Mouse (Mus musculus): ENCODE results near the gene Opn1mw. TPM values are rescaled to one million over a fixed set of nuclear protein-coding genes. Genes with fewer than 3 reads are reported as not detected.

Opn1mw gene
- polyA plus RNA-seq (2015; fragmentation: Nextera tagmentation; extraction: Ambion mirVana): not detected in 2 replicates

DNA sequence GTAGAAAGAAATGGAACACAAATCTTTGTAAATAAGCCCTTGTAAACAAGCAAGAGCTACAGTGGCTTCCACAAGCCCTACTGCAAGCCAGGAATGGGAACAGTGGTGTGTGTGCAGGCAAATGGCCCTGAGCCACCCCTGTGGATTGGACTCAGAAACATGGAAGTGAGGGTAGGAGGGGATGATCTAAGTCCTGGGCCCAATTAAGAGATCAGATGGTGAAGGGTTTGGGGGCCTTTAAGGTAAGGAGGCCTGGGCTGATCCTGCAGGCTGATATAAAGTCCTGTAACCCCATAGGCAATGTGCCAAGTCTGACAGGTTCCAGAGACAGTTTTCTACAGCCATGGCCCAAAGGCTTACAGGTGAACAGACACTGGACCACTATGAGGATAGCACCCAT, at the start of gene Opn1mw:
Opn1mw (plus strand) TSS at position 301 of the 400 bp plus-strand sequence.

DNA sequence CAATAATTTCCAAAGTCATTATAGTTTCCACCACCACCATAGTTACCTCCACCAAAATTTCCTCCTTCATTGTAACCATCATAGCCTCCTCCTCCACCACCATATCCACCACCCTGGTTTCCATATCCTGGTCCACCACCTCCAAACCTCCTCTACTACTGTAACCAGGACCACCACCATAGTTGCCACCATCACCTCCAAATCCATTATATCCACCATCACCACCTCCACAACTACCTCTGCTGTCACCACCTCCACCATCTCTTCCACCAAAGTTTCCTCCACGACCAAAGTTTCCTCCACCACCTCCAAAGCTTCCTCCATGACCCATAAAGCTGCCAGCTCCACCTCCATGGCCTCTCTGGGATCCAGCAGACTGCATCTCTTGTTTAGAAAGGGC, 8.0 kb downstream of the Opn1mw start, which contains the start of gene Mecp2:
Mecp2 (minus strand) TSS at position 101 of the 400 bp plus-strand sequence.

DNA sequence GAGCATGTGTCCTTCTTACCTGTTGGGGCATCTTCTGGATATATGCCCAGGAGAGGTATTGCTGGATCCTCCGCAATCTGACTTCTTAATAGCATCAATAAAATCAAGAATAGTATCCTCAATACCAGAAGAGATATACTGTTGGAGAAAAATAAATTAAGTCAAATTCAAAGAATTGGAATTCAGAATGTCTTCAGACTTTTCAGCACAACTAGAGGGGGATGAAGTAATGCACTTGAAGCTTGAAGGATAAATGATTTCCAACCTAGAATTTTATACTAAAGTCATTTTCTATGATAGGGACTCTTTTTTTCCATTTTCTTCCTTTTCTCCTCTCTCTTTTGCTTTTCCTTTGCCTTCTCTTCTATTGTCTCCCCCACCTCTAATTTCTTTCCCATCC, 40.5 kb downstream of the Opn1mw start, which contains the start of gene Tex28:
Tex28 (minus strand) TSS at position 101 of the 400 bp plus-strand sequence.

DNA sequence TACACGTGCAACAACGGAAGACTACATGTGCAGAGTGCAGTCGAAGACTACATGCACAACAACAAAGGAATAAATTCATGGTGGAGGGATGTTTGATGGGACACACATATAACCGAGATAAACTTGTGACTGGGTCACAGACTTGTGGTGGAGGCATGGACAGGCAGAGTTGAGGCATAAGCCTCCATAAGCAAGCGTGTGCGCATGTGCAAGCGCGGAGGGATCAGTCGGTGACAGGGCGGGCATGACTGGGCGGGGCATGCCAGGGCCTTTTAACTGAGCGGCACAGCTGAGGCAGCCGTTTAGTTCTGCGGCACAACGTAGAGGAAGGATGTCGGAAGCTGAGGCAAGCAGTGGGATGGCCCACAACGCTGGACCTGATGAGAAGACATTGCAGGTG, 49.7 kb downstream of the Opn1mw start, which contains the start of gene Tktl1:
Tktl1 (plus strand) TSS at position 301 of the 400 bp plus-strand sequence.

Other genes with a start within 250 kb of the Opn1mw start
- gene Avpr2, start 235.4 kb upstream of the Opn1mw start, polyA plus RNA-seq (2015; fragmentation: Nextera tagmentation; extraction: Ambion mirVana): not detected in 2 replicates
- 55.5 and 73.7 TPM in 2 replicates for gene L1cam, start 231.4 kb upstream of the Opn1mw start, polyA plus RNA-seq (2015; fragmentation: Nextera tagmentation; extraction: Ambion mirVana)
- gene Arhgap4, start 205.6 kb upstream of the Opn1mw start, polyA plus RNA-seq (2015; fragmentation: Nextera tagmentation; extraction: Ambion mirVana): 1.9 and 2.2 TPM in 2 replicates
- gene Naa10, start 205.5 kb upstream of the Opn1mw start, polyA plus RNA-seq (2015; fragmentation: Nextera tagmentation; extraction: Ambion mirVana): 118 TPM in 2 replicates
- 12.8 and 15.2 TPM in 2 replicates for gene Renbp, start 196.6 kb upstream of the Opn1mw start, polyA plus RNA-seq (2015; fragmentation: Nextera tagmentation; extraction: Ambion mirVana)
- 27.8 and 31.0 TPM in 2 replicates for gene Hcfc1, start 161.1 kb upstream of the Opn1mw start, polyA plus RNA-seq (2015; fragmentation: Nextera tagmentation; extraction: Ambion mirVana)
- 39.7 and 41.8 TPM in 2 replicates for gene Irak1, start 103.5 kb upstream of the Opn1mw start, polyA plus RNA-seq (2015; fragmentation: Nextera tagmentation; extraction: Ambion mirVana)
- gene Mecp2, start 7.9 kb downstream of the Opn1mw start, polyA plus RNA-seq (2015; fragmentation: Nextera tagmentation; extraction: Ambion mirVana): 10.4 and 12.3 TPM in 2 replicates
- gene Tex28, start 40.4 kb downstream of the Opn1mw start, polyA plus RNA-seq (2015; fragmentation: Nextera tagmentation; extraction: Ambion mirVana): not detected in 2 replicates
- gene Tktl1, start 49.8 kb downstream of the Opn1mw start, polyA plus RNA-seq (2015; fragmentation: Nextera tagmentation; extraction: Ambion mirVana): 0.06 and 0.11 TPM in 2 replicates
- 43.8 and 61.0 TPM in 2 replicates for gene Flna, start 122.4 kb downstream of the Opn1mw start, polyA plus RNA-seq (2015; fragmentation: Nextera tagmentation; extraction: Ambion mirVana)
- gene Emd, start 127.2 kb downstream of the Opn1mw start, polyA plus RNA-seq (2015; fragmentation: Nextera tagmentation; extraction: Ambion mirVana): 14.8 and 19.3 TPM in 2 replicates
- 381 and 413 TPM in 2 replicates for gene Rpl10, start 143.3 kb downstream of the Opn1mw start, polyA plus RNA-seq (2015; fragmentation: Nextera tagmentation; extraction: Ambion mirVana)
- gene Taz, start 154.4 kb downstream of the Opn1mw start, polyA plus RNA-seq (2015; fragmentation: Nextera tagmentation; extraction: Ambion mirVana): 71.7 and 76.5 TPM in 2 replicates
- gene Dnase1l1, start 154.9 kb downstream of the Opn1mw start, polyA plus RNA-seq (2015; fragmentation: Nextera tagmentation; extraction: Ambion mirVana): 4.8 and 6.5 TPM in 2 replicates
- 288 and 316 TPM in 2 replicates for gene Atp6ap1, start 169.6 kb downstream of the Opn1mw start, polyA plus RNA-seq (2015; fragmentation: Nextera tagmentation; extraction: Ambion mirVana)
- gene Gdi1, start 177.5 kb downstream of the Opn1mw start, polyA plus RNA-seq (2015; fragmentation: Nextera tagmentation; extraction: Ambion mirVana): 703 and 737 TPM in 2 replicates
- 50.7 and 58.8 TPM in 2 replicates for gene Fam50a, start 185.6 kb downstream of the Opn1mw start, polyA plus RNA-seq (2015; fragmentation: Nextera tagmentation; extraction: Ambion mirVana)
- 17.0 and 25.9 TPM in 2 replicates for gene Plxna3, start 201.6 kb downstream of the Opn1mw start, polyA plus RNA-seq (2015; fragmentation: Nextera tagmentation; extraction: Ambion mirVana)
- gene Lage3, start 226.2 kb downstream of the Opn1mw start, polyA plus RNA-seq (2015; fragmentation: Nextera tagmentation; extraction: Ambion mirVana): 84.2 and 99.7 TPM in 2 replicates
- 62.6 and 63.8 TPM in 2 replicates for gene Ubl4a, start 245.8 kb downstream of the Opn1mw start, polyA plus RNA-seq (2015; fragmentation: Nextera tagmentation; extraction: Ambion mirVana)
- 7.3 TPM in 2 replicates for gene Slc10a3, start 245.9 kb downstream of the Opn1mw start, polyA plus RNA-seq (2015; fragmentation: Nextera tagmentation; extraction: Ambion mirVana)

Measured in neural tube, postnatal 0 days (tissue).